Mouse (Mus musculus) spleen, adult 2 months (tissue): ENCODE results near the gene Gzmd.

ENCODE experiments used
- CTCF ChIP-seq: fragments of 200-500 bp; IDR thresholded peaks from 2 replicates; pipeline ENCODE4 v1.5.1; 2011; ENCODE audit warnings: mild to moderate bottlenecking, inconsistent platforms; ENCODE audit not compliant: insufficient read depth, insufficient read length, insufficient replicate concordance; ENCODE audit errors: extremely low read depth
- POLR2A ChIP-seq: fragments of 200-500 bp; IDR thresholded peaks from 2 replicates; pipeline ENCODE4 v1.6.1; 2011; ENCODE audit warnings: low read depth, low read length, inconsistent platforms

- TF ChIP-seq POLR2A, result no peak
- TF ChIP-seq CTCF, result no peak
Measured at GRCm38 (mm10) chr14:56085167-56085566, 47.2 kb downstream of the Gzmd start, which contains the start of gene Mcpt8.
